Mouse (Mus musculus): ENCODE data around the gene Srsf5.

DNA sequence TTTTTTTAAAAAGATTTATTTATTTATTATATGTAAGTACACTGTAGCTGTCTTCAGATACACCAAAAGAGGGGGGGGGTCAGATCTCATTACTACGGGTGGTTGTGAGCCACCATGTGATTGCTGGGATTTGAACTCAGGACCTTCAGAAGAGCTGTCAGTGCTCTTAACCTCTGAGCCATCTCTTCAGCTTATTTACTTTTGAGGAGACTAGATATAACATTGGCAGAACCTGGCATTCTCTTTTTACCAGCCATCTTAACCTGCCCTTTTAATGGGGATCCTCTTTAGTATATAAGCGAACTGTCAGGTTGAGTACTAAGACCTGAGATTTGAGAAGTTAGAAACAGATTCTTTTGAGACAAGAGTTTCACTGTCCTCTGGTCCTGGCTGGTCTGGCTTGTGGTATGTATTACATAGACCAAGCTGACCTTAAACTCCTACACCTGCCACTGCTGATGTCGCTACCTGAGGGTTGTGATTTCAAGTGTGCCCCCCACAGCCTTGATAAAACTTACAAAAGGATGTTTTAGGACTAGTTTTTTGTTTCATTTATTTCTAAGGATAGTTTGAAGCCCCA lies 6.4 kb downstream of the Srsf5 start:
- TF ChIP-seq CTCF (IDR thresholded peaks at IDR 0.05; ENCODE audit: borderline replicate concordance, control insufficient read depth, extremely low read depth, insufficient read depth, low read length, poor library complexity) (no peak), POLR2A (IDR thresholded peaks at IDR 0.05; ENCODE audit: control insufficient read depth, extremely low read depth, insufficient read depth, low read length, poor library complexity) (no peak)

All from thymus, adult 2 months (tissue).